Mouse (Mus musculus): ENCODE data around the gene Nap1l1.

DNA sequence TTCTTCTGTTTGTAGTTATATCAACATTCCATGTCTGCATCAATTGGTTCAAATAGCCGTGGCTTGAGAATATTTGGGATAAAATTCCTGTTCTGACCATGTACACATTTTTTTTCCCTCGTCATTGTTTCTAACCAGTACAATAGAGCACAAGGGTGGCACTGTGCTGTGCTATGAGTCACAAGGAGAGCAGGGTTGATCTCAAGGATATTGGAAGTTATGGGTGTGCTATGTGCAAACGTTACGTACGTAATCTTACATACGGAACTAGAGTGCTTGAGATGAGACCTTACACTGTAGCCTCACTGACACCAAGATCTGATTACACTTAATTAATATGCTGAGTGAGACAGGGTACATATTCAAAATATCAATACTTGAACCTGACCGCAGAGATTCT is 54.6 kb downstream of the Nap1l1 start:
- no peak for TF ChIP-seq CTCF (conservative IDR thresholded peaks at IDR 0.05 in 1 of 2, IDR thresholded peaks at IDR 0.05 in 1 of 2; ENCODE audit: low read depth in 2 of 2, low read length in 2 of 2)
- TF ChIP-seq EP300 (IDR thresholded peaks at IDR 0.05; ENCODE audit: low read length), result no peak
- TF ChIP-seq MAX (IDR thresholded peaks at IDR 0.05; ENCODE audit: low read length), result no peak
- no peak for TF ChIP-seq CHD2 (IDR thresholded peaks at IDR 0.05; ENCODE audit: low read length)
- TF ChIP-seq MEF2A (IDR thresholded peaks at IDR 0.05; ENCODE audit: borderline replicate concordance, low read depth, low read length), result no peak
- TF ChIP-seq UBTF (IDR thresholded peaks at IDR 0.05; ENCODE audit: low read depth, low read length), result no peak
- no peak for TF ChIP-seq NELFE (IDR thresholded peaks at IDR 0.05; ENCODE audit: low read depth, low read length)
